Mouse (Mus musculus): ENCODE data around the gene Txndc2. TPM values are rescaled to one million over a fixed set of nuclear protein-coding genes. Genes with fewer than 3 reads are reported as not detected.
A peak's percentile ranks its signal among the peaks of the same experiment; 100 is the strongest.

Gene Txndc2
- total and polyA plus RNA-seq, 3 experiments = not detected

DNA sequence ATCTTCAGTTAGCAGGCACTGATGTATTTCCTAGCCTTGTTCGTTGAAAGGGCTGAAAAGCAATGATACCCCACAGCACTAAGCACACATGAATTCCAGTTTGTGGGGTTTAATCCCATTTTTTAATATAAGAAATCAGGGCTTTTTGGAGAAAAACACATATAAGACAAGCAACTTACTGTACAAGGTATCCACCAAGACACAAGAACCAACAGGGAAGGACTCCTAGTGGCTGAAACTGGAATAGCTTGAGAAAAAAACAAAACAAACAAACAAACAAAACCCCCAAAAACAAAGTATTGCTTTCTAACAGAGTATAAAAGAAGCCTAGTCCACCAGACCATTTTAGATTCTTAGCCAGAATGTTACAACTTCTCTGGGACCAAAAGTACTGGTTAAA is 35.8 kb upstream of the Txndc2 start:
- H3K36me3 ChIP-seq (ENCODE audit: control insufficient read depth in 1 of 2, insufficient read depth in 2 of 2, low read length in 2 of 2) = peaks cover 0 to 12% of the 10 kb centered on the region in 2 experiments; a peak in 2 of 4 replicates
- no peak overlapping the region for H3K4me3 ChIP-seq (ENCODE audit: control insufficient read depth in 1 of 2, insufficient read depth in 1 of 2, low read depth in 2 of 2, low read length in 2 of 2)
- peak in 2 of 3 experiments; percentile 48 to 66; a peak in 4 of 6 replicates for TF ChIP-seq CTCF (IDR thresholded peaks at IDR 0.05 in 2 of 3, conservative IDR thresholded peaks at IDR 0.05 in 1 of 3; ENCODE audit: control insufficient read depth in 1 of 3, insufficient read depth in 1 of 3, low read depth in 2 of 3, low read length in 3 of 3, poor library complexity in 1 of 3, severe bottlenecking in 1 of 3)
- peak; percentile 38 for TF ChIP-seq RAD21 (IDR thresholded peaks at IDR 0.05; ENCODE audit: low read depth, low read length)
- TF ChIP-seq MXI1 (IDR thresholded peaks at IDR 0.05; ENCODE audit: low read depth, low read length) = no peak
- TF ChIP-seq HCFC1 (IDR thresholded peaks at IDR 0.05; ENCODE audit: low read depth, low read length) = no peak
- no peak for TF ChIP-seq ZMIZ1 (IDR thresholded peaks at IDR 0.05; ENCODE audit: low read depth, low read length)
- TF ChIP-seq ZNF384 (IDR thresholded peaks at IDR 0.05; ENCODE audit: low read depth, low read length) = peak; percentile 50; the same call in 1 of the 2 replicates
- TF ChIP-seq SMC3 (IDR thresholded peaks at IDR 0.05; ENCODE audit: low read depth, low read length) = peak; percentile 53
- no peak for TF ChIP-seq EP300 (IDR thresholded peaks at IDR 0.05; ENCODE audit: low read depth in 1 of 2, low read length in 2 of 2)
- no peak overlapping the region for H3K27ac ChIP-seq (ENCODE audit: control insufficient read depth, low read depth, low read length)
- DNase-seq (ENCODE audit: low read depth, low spot score) = peak; percentile 35
- no peak overlapping the region for H3K9ac ChIP-seq (ENCODE audit: control insufficient read depth, low read depth, low read length, poor library complexity, severe bottlenecking)
- H3K27me3 ChIP-seq (ENCODE audit: control insufficient read depth in 1 of 2, insufficient read depth in 2 of 2, low read length in 2 of 2) = no peaks in the 10 kb centered on the region
- H3K79me2 ChIP-seq (ENCODE audit: control insufficient read depth, insufficient read depth, low read length, poor library complexity) = no peaks in the 10 kb centered on the region
- H3K9me3 ChIP-seq (replicated peaks; ENCODE audit: insufficient read depth, low read length) = no peaks in the 10 kb centered on the region
- H3K4me1 ChIP-seq (ENCODE audit: control insufficient read depth in 1 of 2, insufficient read depth in 2 of 2, low read length in 2 of 2) = peaks cover 4 to 15% of the 10 kb centered on the region in 2 experiments

DNA sequence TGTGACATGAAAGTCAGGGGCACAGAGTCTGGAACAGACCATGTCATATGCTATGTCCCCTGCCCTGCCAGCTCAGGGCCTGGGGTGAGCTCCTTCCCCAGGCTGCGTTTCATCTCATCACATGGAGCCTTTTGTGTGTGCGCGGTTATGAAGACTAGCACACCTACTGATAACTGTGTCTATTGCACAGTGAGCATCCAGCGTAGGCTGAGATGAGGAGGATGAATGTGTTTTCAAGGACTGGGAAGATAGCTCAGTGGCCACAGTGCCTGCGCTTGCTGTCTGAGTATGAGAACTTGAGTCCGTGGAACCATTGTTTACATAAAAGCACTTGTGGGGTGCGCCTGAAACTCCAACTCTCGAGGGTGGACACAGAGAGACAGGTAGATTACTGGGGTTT is 34.6 kb upstream of the Txndc2 start:
- peaks cover 0 to 12% of the 10 kb centered on the region in 2 experiments; a peak in 2 of 4 replicates for H3K36me3 ChIP-seq (ENCODE audit: control insufficient read depth in 1 of 2, insufficient read depth in 2 of 2, low read length in 2 of 2)
- no peak for DNase-seq (ENCODE audit: low read depth, low spot score)
- H3K79me2 ChIP-seq (ENCODE audit: control insufficient read depth, insufficient read depth, low read length, poor library complexity) = no peaks in the 10 kb centered on the region
- no peaks in the 10 kb centered on the region for H3K9me3 ChIP-seq (replicated peaks; ENCODE audit: insufficient read depth, low read length)
- no peaks in the 10 kb centered on the region for H3K27me3 ChIP-seq (ENCODE audit: control insufficient read depth in 1 of 2, insufficient read depth in 2 of 2, low read length in 2 of 2)
- no peak overlapping the region for H3K4me3 ChIP-seq (ENCODE audit: control insufficient read depth in 1 of 2, insufficient read depth in 1 of 2, low read depth in 2 of 2, low read length in 2 of 2)
- peaks cover 4 to 15% of the 10 kb centered on the region in 2 experiments for H3K4me1 ChIP-seq (ENCODE audit: control insufficient read depth in 1 of 2, insufficient read depth in 2 of 2, low read length in 2 of 2)
- TF ChIP-seq MYB (IDR thresholded peaks at IDR 0.05; ENCODE audit: low read depth, low read length) = no peak
- TF ChIP-seq CTCF (IDR thresholded peaks at IDR 0.05 in 2 of 3, conservative IDR thresholded peaks at IDR 0.05 in 1 of 3; ENCODE audit: control insufficient read depth in 1 of 3, insufficient read depth in 1 of 3, low read depth in 2 of 3, low read length in 3 of 3, poor library complexity in 1 of 3, severe bottlenecking in 1 of 3) = no peak
- TF ChIP-seq CHD1 (IDR thresholded peaks at IDR 0.05; ENCODE audit: low read depth, low read length) = no peak
- TF ChIP-seq ZNF384 (IDR thresholded peaks at IDR 0.05; ENCODE audit: low read depth, low read length) = no peak
- no peak for TF ChIP-seq ZC3H11A (IDR thresholded peaks at IDR 0.05; ENCODE audit: low read depth, low read length)
- no peak for TF ChIP-seq JUND (IDR thresholded peaks at IDR 0.05; ENCODE audit: low read depth, low read length)
- TF ChIP-seq EP300 (IDR thresholded peaks at IDR 0.05; ENCODE audit: low read depth in 1 of 2, low read length in 2 of 2) = no peak
- no peak for TF ChIP-seq RCOR1 (IDR thresholded peaks at IDR 0.05; ENCODE audit: low read depth, low read length)
- TF ChIP-seq POLR2AphosphoS2 (IDR thresholded peaks at IDR 0.05; ENCODE audit: low read length) = no peak
- TF ChIP-seq ZKSCAN1 (IDR thresholded peaks at IDR 0.05; ENCODE audit: low read depth, low read length) = no peak
- H3K9ac ChIP-seq (ENCODE audit: control insufficient read depth, low read depth, low read length, poor library complexity, severe bottlenecking) = no peak overlapping the region
- no peak overlapping the region for H3K27ac ChIP-seq (ENCODE audit: control insufficient read depth, low read depth, low read length)
